Mouse (Mus musculus) forebrain, embryonic 14.5 days (tissue): ENCODE measurements at regions not wholly inside any gene's neighbourhood (a gene's known extent, or its start where the extent isn't known, plus 50 kb on each side); places are given as distances from the start of the nearest gene placed in this dataset.
"Not testable (repeated sequence)": the region's sequence is repeated elsewhere in the genome, so short reads cannot be mapped to it uniquely, and the experiment has no call there.

Experiments
- ATAC-seq: fragments of 200-750 bp; cut with Nextera tagmentation; 2 replicates; pipeline ENCODE4 v1.8.0; 2017; ENCODE audit warnings: mild to moderate bottlenecking, moderate library complexity
- DNase-seq: peaks from one replicate; pipeline ENCODE4 v3.0.0-alpha.2; 2015; ENCODE audit warnings: low spot score
- H3K27ac ChIP-seq: fragments of 300-500 bp; sonication (generic); 2 replicates; pipeline ENCODE4 v1.5.1; 2014; ENCODE audit warnings: low read depth, mild to moderate bottlenecking, control low read depth, low read length, moderate library complexity
- H3K27me3 ChIP-seq: fragments of 300-500 bp; sonication (generic); replicated peaks from 2 replicates; pipeline ENCODE4 v1.6.1; 2014; ENCODE audit warnings: low read length, control low read depth, mixed read lengths; ENCODE audit not compliant: control insufficient read depth, insufficient read depth
- H3K36me3 ChIP-seq: fragments of 300-500 bp; sonication (generic); 2 replicates; pipeline ENCODE4 v1.6.1; 2014; ENCODE audit warnings: low read length, control low read depth; ENCODE audit not compliant: control insufficient read depth, insufficient read depth
- H3K4me1 ChIP-seq: fragments of 300-500 bp; sonication (generic); 2 replicates; pipeline ENCODE4 v1.6.1; 2014; ENCODE audit warnings: antibody characterized with exemption, low read length, control low read depth; ENCODE audit not compliant: control insufficient read depth, insufficient read depth
- H3K4me2 ChIP-seq: fragments of 300-500 bp; sonication (generic); 2 replicates; pipeline ENCODE4 v1.6.1; 2014; ENCODE audit warnings: mild to moderate bottlenecking, control low read depth, low read length
- H3K4me3 ChIP-seq: fragments of 300-500 bp; sonication (generic); 2 replicates; pipeline ENCODE4 v1.5.1; 2014; ENCODE audit warnings: low read depth, low read length, control low read depth
- H3K9ac ChIP-seq: fragments of 300-500 bp; sonication (generic); 2 replicates; pipeline ENCODE4 v1.6.1; 2014; ENCODE audit warnings: mild to moderate bottlenecking, low read length, control low read depth, moderate library complexity
- H3K9me3 ChIP-seq: fragments of 300-500 bp; sonication (generic); replicated peaks from 2 replicates; pipeline ENCODE4 v1.6.1; 2016; ENCODE audit warnings: low read length, control low read depth, mixed read lengths; ENCODE audit not compliant: control insufficient read depth
- WGBS: fragments of 180-500 bp; shearing (Covaris S2); extraction: QIAGEN DNeasy Blood & Tissue Kit; methylation state at CpG from one replicate; pipeline ENCODE4 v1.1.7; 2014; 5-methylcytosine and 5-hydroxymethylcytosine counted together

- 93% methylated on average over 7 of the region's 7 CpGs for WGBS
- ATAC-seq: no peak
- Histone ChIP-seq H3K4me2 (no peak overlapping the region), H3K9me3 (no peaks in the 10 kb centered on the region), H3K4me1 (0 out of 2 replicates have a peak, but pooled peaks cover 3% of the 10 kb centered on the region), H3K27me3 (no peaks in the 10 kb centered on the region), H3K36me3 (no peaks in the 10 kb centered on the region), H3K27ac (no peak overlapping the region), H3K9ac (no peak overlapping the region), H3K4me3 (no peak overlapping the region)
- no peak for DNase-seq
These were observed 128.1 kb upstream of the Haao start for GRCm38 (mm10) chr17:83975813-83976212.

- WGBS: 45% methylated on average over 18 of the region's 18 CpGs
These were observed 125.9 kb upstream of the Haao start for GRCm38 (mm10) chr17:83973461-83974350.

GRCm38 (mm10) chr17:83972874-83973273, 125.1 kb upstream of the Haao start:
- Histone ChIP-seq H3K27me3 (no peaks in the 10 kb centered on the region), H3K4me3 (no peak overlapping the region), H3K9me3 (no peaks in the 10 kb centered on the region), H3K4me1 (0 out of 2 replicates have a peak, but pooled peaks cover 3% of the 10 kb centered on the region), H3K9ac (no peak overlapping the region), H3K4me2 (no peak overlapping the region), H3K36me3 (no peaks in the 10 kb centered on the region), H3K27ac (no peak overlapping the region)
- WGBS: 92% methylated on average over 5 of the region's 5 CpGs
- no peak for ATAC-seq
- no peak for DNase-seq

More at GRCm38 (mm10) chr17:83973461-83974350, 125.9 kb upstream of the Haao start:
- H3K9ac ChIP-seq: no peak overlapping the region
- H3K36me3 ChIP-seq: no peaks in the 10 kb centered on the region
- H3K27ac ChIP-seq: no peak overlapping the region
- H3K4me3 ChIP-seq: no peak overlapping the region
- H3K4me1 ChIP-seq: 0 out of 2 replicates have a peak, but pooled peaks cover 3% of the 10 kb centered on the region
- DNase-seq (no peak), ATAC-seq (no peak)
- H3K4me2 ChIP-seq: no peak overlapping the region
- H3K9me3 ChIP-seq: no peaks in the 10 kb centered on the region
- no peaks in the 10 kb centered on the region for H3K27me3 ChIP-seq

GRCm38 (mm10) chr17:83972470-83972869, 124.7 kb upstream of the Haao start:
- Histone ChIP-seq H3K4me2 (no peak overlapping the region), H3K4me3 (no peak overlapping the region), H3K9ac (no peak overlapping the region), H3K27me3 (no peaks in the 10 kb centered on the region), H3K9me3 (no peaks in the 10 kb centered on the region), H3K36me3 (no peaks in the 10 kb centered on the region), H3K4me1 (0 out of 2 replicates have a peak, but pooled peaks cover 3% of the 10 kb centered on the region), H3K27ac (no peak overlapping the region)
- DNase-seq: no peak
- no peak for ATAC-seq
- WGBS: 83% methylated on average over 4 of the region's 4 CpGs

GRCm38 (mm10) chr17:83972026-83972425, 124.3 kb upstream of the Haao start:
- Histone ChIP-seq H3K27ac (no peak overlapping the region), H3K36me3 (no peaks in the 10 kb centered on the region), H3K27me3 (no peaks in the 10 kb centered on the region), H3K4me1 (0 out of 2 replicates have a peak, but pooled peaks cover 3% of the 10 kb centered on the region), H3K4me3 (no peak overlapping the region), H3K9me3 (no peaks in the 10 kb centered on the region), H3K4me2 (no peak overlapping the region), H3K9ac (no peak overlapping the region)
- ATAC-seq (peak; percentile 69; the same call in 1 of the 2 replicates), DNase-seq (peak; percentile 64)
- WGBS: 10% methylated on average over 5 of the region's 5 CpGs

GRCm38 (mm10) chr17:83969407-83969826, 121.7 kb upstream of the Haao start:
- no peak for ATAC-seq
- no peaks in the 10 kb centered on the region for H3K27me3 ChIP-seq
- WGBS: 85% methylated on average over 7 of the region's 7 CpGs
- no peaks in the 10 kb centered on the region for H3K9me3 ChIP-seq
- H3K4me1 ChIP-seq: 0 out of 2 replicates have a peak, but pooled peaks cover 3% of the 10 kb centered on the region
- no peaks in the 10 kb centered on the region for H3K36me3 ChIP-seq
- H3K4me3 ChIP-seq: no peak overlapping the region
- no peak overlapping the region for H3K9ac ChIP-seq
- H3K27ac ChIP-seq: no peak overlapping the region
- no peak overlapping the region for H3K4me2 ChIP-seq
- DNase-seq: no peak

- not testable (repeated sequence) for H3K9me3 ChIP-seq, H3K36me3 ChIP-seq, H3K27me3 ChIP-seq, H3K9ac ChIP-seq, H3K27ac ChIP-seq, H3K4me3 ChIP-seq, H3K4me2 ChIP-seq, H3K4me1 ChIP-seq, ATAC-seq, DNase-seq
- WGBS: 88% methylated on average over 3 of the region's 3 CpGs
These were observed 120.4 kb upstream of the Haao start for GRCm38 (mm10) chr17:83968124-83968523.

- no peak overlapping the region for H3K27ac ChIP-seq
- H3K4me2 ChIP-seq: no peak overlapping the region
- ATAC-seq: no peak
- 78% methylated on average over 6 of the region's 6 CpGs for WGBS
- H3K4me1 ChIP-seq: 0 out of 2 replicates have a peak, but pooled peaks cover 2% of the 10 kb centered on the region
- no peaks in the 10 kb centered on the region for H3K27me3 ChIP-seq
- no peak for DNase-seq
- no peaks in the 10 kb centered on the region for H3K9me3 ChIP-seq
- H3K9ac ChIP-seq: no peak overlapping the region
- H3K4me3 ChIP-seq: no peak overlapping the region
- H3K36me3 ChIP-seq: no peaks in the 10 kb centered on the region
These were observed 119.2 kb upstream of the Haao start for GRCm38 (mm10) chr17:83967007-83967406.
